Mouse (Mus musculus): ENCODE measurements around the gene Fbxl21.

Gene Fbxl21

GRCm38 (mm10) chr13:56522081-56522820, at the start of gene Fbxl21:
TSS of gene Fbxl21 (plus strand) at chr13:56522472.
- peak; percentile 23 for DNase-seq (ENCODE audit: extremely low read depth, low read depth, low spot score)

- no peak for DNase-seq (ENCODE audit: extremely low read depth, low read depth, low spot score)
These were observed 49.6 kb upstream of the Fbxl21 start for GRCm38 (mm10) chr13:56472661-56473060.

- DNase-seq (ENCODE audit: extremely low read depth, low read depth, low spot score) = no peak
These were observed 46.9 kb upstream of the Fbxl21 start for GRCm38 (mm10) chr13:56475363-56475762.

GRCm38 (mm10) chr13:56476790-56477189, 45.5 kb upstream of the Fbxl21 start:
- DNase-seq (ENCODE audit: extremely low read depth, low read depth, low spot score) = no peak

- DNase-seq (ENCODE audit: extremely low read depth, low read depth, low spot score) = peak; percentile 8
These were observed 45.0 kb upstream of the Fbxl21 start for GRCm38 (mm10) chr13:56477271-56477670.

GRCm38 (mm10) chr13:56478027-56478426, 44.2 kb upstream of the Fbxl21 start:
- DNase-seq (ENCODE audit: extremely low read depth, low read depth, low spot score) = no peak

GRCm38 (mm10) chr13:56482146-56482545, 40.1 kb upstream of the Fbxl21 start, which contains the start of gene Il9:
TSS of gene Il9 (minus strand) at chr13:56482246.
- DNase-seq (ENCODE audit: extremely low read depth, low read depth, low spot score) = no peak

- DNase-seq (ENCODE audit: extremely low read depth, low read depth, low spot score) = no peak
These were observed 34.3 kb upstream of the Fbxl21 start for GRCm38 (mm10) chr13:56488012-56488411.

GRCm38 (mm10) chr13:56494440-56494839, 27.8 kb upstream of the Fbxl21 start:
- DNase-seq (ENCODE audit: extremely low read depth, low read depth, low spot score) = peak; percentile 11

GRCm38 (mm10) chr13:56500132-56500531, 22.1 kb upstream of the Fbxl21 start:
- no peak for DNase-seq (ENCODE audit: extremely low read depth, low read depth, low spot score)

- no peak for DNase-seq (ENCODE audit: extremely low read depth, low read depth, low spot score)
These were observed 21.6 kb upstream of the Fbxl21 start for GRCm38 (mm10) chr13:56500636-56501035.

GRCm38 (mm10) chr13:56501866-56502420, 20.3 kb upstream of the Fbxl21 start:
- DNase-seq (ENCODE audit: extremely low read depth, low read depth, low spot score) = no peak

GRCm38 (mm10) chr13:56506871-56507496, 15.3 kb upstream of the Fbxl21 start:
- no peak for DNase-seq (ENCODE audit: extremely low read depth, low read depth, low spot score)

GRCm38 (mm10) chr13:56509796-56510195, 12.5 kb upstream of the Fbxl21 start:
- DNase-seq (ENCODE audit: extremely low read depth, low read depth, low spot score) = no peak

GRCm38 (mm10) chr13:56513595-56513994, 8.7 kb upstream of the Fbxl21 start:
- DNase-seq (ENCODE audit: extremely low read depth, low read depth, low spot score) = no peak

- DNase-seq (ENCODE audit: extremely low read depth, low read depth, low spot score) = no peak
These were observed 6.0 kb upstream of the Fbxl21 start for GRCm38 (mm10) chr13:56516311-56516710.

- DNase-seq (ENCODE audit: extremely low read depth, low read depth, low spot score) = no peak
These were observed 5.5 kb upstream of the Fbxl21 start for GRCm38 (mm10) chr13:56516816-56517215.

GRCm38 (mm10) chr13:56522821-56523167, 522 bp downstream of the Fbxl21 start:
- no peak for DNase-seq (ENCODE audit: extremely low read depth, low read depth, low spot score)

- no peak for DNase-seq (ENCODE audit: extremely low read depth, low read depth, low spot score)
These were observed 4.6 kb downstream of the Fbxl21 start for GRCm38 (mm10) chr13:56526871-56527270.

GRCm38 (mm10) chr13:56527846-56528245, 5.6 kb downstream of the Fbxl21 start:
- DNase-seq (ENCODE audit: extremely low read depth, low read depth, low spot score) = no peak

GRCm38 (mm10) chr13:56528281-56528680, 6.0 kb downstream of the Fbxl21 start:
- DNase-seq (ENCODE audit: extremely low read depth, low read depth, low spot score) = no peak

GRCm38 (mm10) chr13:56529031-56529430, 6.8 kb downstream of the Fbxl21 start:
- DNase-seq (ENCODE audit: extremely low read depth, low read depth, low spot score) = no peak

Measured in fat pad, adult 2 months (tissue).